Mouse (Mus musculus) liver, embryonic 14.5 days (tissue): ENCODE measurements at regions not wholly inside any gene's neighbourhood (a gene's known extent, or its start where the extent isn't known, plus 50 kb on each side); places are given as distances from the start of the nearest gene placed in this dataset.

Experiments
- ATAC-seq: fragments of 200-750 bp; cut with Nextera tagmentation; 2 replicates; pipeline ENCODE4 v1.8.0; 2017; ENCODE audit warnings: moderate number of reproducible peaks, mild to moderate bottlenecking, moderate library complexity; ENCODE audit not compliant: insufficient read depth
- DNase-seq, 3 experiments: peaks; one replicate each; pipeline ENCODE4 v3.0.0-alpha.2; 2012 to 2013; ENCODE audit warnings: low read depth in 3 of 3, low spot score in 3 of 3
- H3K27ac ChIP-seq: fragments of 300-500 bp; sonication (generic); 2 replicates; pipeline ENCODE4 v1.5.1; 2014; ENCODE audit warnings: moderate library complexity, mild to moderate bottlenecking, control low read depth, inconsistent platforms
- H3K27me3 ChIP-seq: fragments of 300-500 bp; sonication (generic); 2 replicates; pipeline ENCODE4 v1.6.1; 2014; ENCODE audit warnings: mild to moderate bottlenecking, low read length, moderate library complexity; ENCODE audit not compliant: control insufficient read depth, insufficient read depth
- H3K36me3 ChIP-seq: fragments of 300-500 bp; sonication (generic); replicated peaks from 2 replicates; pipeline ENCODE4 v1.6.1; 2014; ENCODE audit warnings: low read depth; ENCODE audit not compliant: control insufficient read depth, insufficient read depth
- H3K4me1 ChIP-seq, 2 experiments: fragments of 200-500 bp in 1 of 2; fragments of 300-500 bp in 1 of 2; sonication (generic) in 1 of 2; replicated peaks; 2 replicates each; pipeline ENCODE4 v1.6.1; 2012 to 2014; ENCODE audit warnings: antibody characterized with exemption in 1 of 2, inconsistent platforms in 1 of 2, low read length in 1 of 2; ENCODE audit not compliant: control insufficient read depth in 2 of 2, insufficient read depth in 2 of 2
- H3K4me2 ChIP-seq: fragments of 300-500 bp; sonication (generic); 2 replicates; pipeline ENCODE4 v1.6.1; 2014; ENCODE audit warnings: low read depth, mild to moderate bottlenecking, control low read depth, moderate library complexity
- H3K4me3 ChIP-seq, 2 experiments: fragments of 200-500 bp in 1 of 2; fragments of 300-500 bp in 1 of 2; sonication (generic) in 1 of 2; 2 replicates each; pipeline ENCODE4 v1.5.1; 2012 to 2014; ENCODE audit warnings: low read depth in 2 of 2, low read length in 2 of 2, mild to moderate bottlenecking in 2 of 2, control low read depth in 1 of 2, inconsistent platforms in 1 of 2, moderate library complexity in 1 of 2; ENCODE audit not compliant: insufficient read depth in 1 of 2
- H3K9ac ChIP-seq: fragments of 300-500 bp; sonication (generic); replicated peaks from 2 replicates; pipeline ENCODE4 v1.6.1; 2014; ENCODE audit warnings: mild to moderate bottlenecking, control low read depth, moderate library complexity
- H3K9me3 ChIP-seq: fragments of 300-500 bp; sonication (generic); 2 replicates; pipeline ENCODE4 v1.6.1; 2016; ENCODE audit warnings: low read length, mixed read lengths; ENCODE audit not compliant: control insufficient read depth
- CTCF ChIP-seq: IDR thresholded peaks from 2 replicates; pipeline ENCODE4 v1.5.1; 2016; ENCODE audit warnings: antibody characterized with exemption, low read depth, control low read depth
- EP300 ChIP-seq: IDR thresholded peaks from 2 replicates; pipeline ENCODE4 v1.6.1; 2016; ENCODE audit warnings: antibody characterized with exemption, low read depth
- WGBS: fragments of 180-500 bp; shearing (Covaris S2); extraction: QIAGEN DNeasy Blood & Tissue Kit; methylation state at CpG from one replicate; pipeline ENCODE4 v1.1.7; 2014; ENCODE audit not compliant: insufficient replicate concordance; 5-methylcytosine and 5-hydroxymethylcytosine counted together

GRCm38 (mm10) chr3:81482742-81483141, 446.5 kb downstream of the Pdgfc start:
- WGBS = 52% methylated on average over 2 of the region's 2 CpGs
- ATAC-seq (no peak), DNase-seq (no peak)
- Histone ChIP-seq H3K36me3 (no peaks in the 10 kb centered on the region), H3K4me1 (no peaks in the 10 kb centered on the region), H3K9me3 (no peaks in the 10 kb centered on the region), H3K4me2 (no peak overlapping the region), H3K9ac (no peak overlapping the region), H3K27me3 (no peaks in the 10 kb centered on the region), H3K27ac (no peak overlapping the region), H3K4me3 (no peak overlapping the region)
- TF ChIP-seq CTCF = no peak

- Histone ChIP-seq H3K36me3 (no peaks in the 10 kb centered on the region), H3K4me3 (no peak overlapping the region), H3K4me1 (no peaks in the 10 kb centered on the region), H3K27ac (no peak overlapping the region), H3K4me2 (no peak overlapping the region), H3K27me3 (no peaks in the 10 kb centered on the region), H3K9me3 (no peaks in the 10 kb centered on the region), H3K9ac (no peak overlapping the region)
- WGBS = 33% methylated on average over 2 of the region's 2 CpGs
- TF ChIP-seq CTCF (no peak), EP300 (no peak)
- ATAC-seq (no peak), DNase-seq (no peak)
Measured at GRCm38 (mm10) chr3:81483363-81483762, 447.1 kb downstream of the Pdgfc start.

GRCm38 (mm10) chr3:81505316-81505715, 427.1 kb upstream of the Ctso start:
- DNase-seq = no peak
- Histone ChIP-seq H3K4me1 (no peaks in the 10 kb centered on the region), H3K36me3 (no peaks in the 10 kb centered on the region), H3K4me2 (no peak overlapping the region), H3K27me3 (no peaks in the 10 kb centered on the region), H3K9me3 (no peaks in the 10 kb centered on the region), H3K27ac (no peak overlapping the region), H3K9ac (no peak overlapping the region), H3K4me3 (no peak overlapping the region)
- no peak for ATAC-seq
- no peak for TF ChIP-seq EP300
- no peak for TF ChIP-seq CTCF
- 50% methylated on average over 1 of the region's 1 CpGs for WGBS

DNA sequence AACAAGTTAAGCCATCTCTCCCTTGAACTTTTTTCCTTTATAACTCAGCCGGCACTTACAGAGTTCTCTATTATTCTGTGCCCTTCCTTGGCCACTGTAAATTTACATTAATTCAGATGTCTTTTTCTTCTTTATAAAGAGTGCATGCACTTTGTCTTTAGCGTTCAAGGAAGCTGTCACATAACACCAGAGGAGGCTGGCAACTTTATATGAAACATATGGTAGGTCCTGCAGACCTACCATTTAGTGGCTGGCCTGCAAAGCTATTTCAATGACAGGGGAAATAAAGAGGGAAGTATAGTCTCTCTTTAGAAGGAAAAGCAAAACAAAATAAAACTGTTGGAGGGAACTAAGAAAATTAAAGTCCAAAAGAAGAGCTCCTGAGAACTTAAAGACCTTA, 423.8 kb upstream of the Ctso start:
- no peak overlapping the region for H3K27ac ChIP-seq
- no peaks in the 10 kb centered on the region for H3K36me3 ChIP-seq
- H3K9me3 ChIP-seq = no peaks in the 10 kb centered on the region
- H3K4me1 ChIP-seq = no peaks in the 10 kb centered on the region
- H3K4me3 ChIP-seq = no peak overlapping the region
- no peak overlapping the region for H3K9ac ChIP-seq
- H3K27me3 ChIP-seq = no peaks in the 10 kb centered on the region
- H3K4me2 ChIP-seq = no peak overlapping the region
- no peak for TF ChIP-seq CTCF
- no peak for TF ChIP-seq EP300
- ATAC-seq (no peak), DNase-seq (no peak)
- WGBS = 52% methylated on average over 2 of the region's 2 CpGs

- Histone ChIP-seq H3K4me3 (no peak overlapping the region), H3K4me2 (no peak overlapping the region), H3K9me3 (no peaks in the 10 kb centered on the region), H3K4me1 (no peaks in the 10 kb centered on the region), H3K36me3 (no peaks in the 10 kb centered on the region), H3K27ac (no peak overlapping the region), H3K9ac (no peak overlapping the region), H3K27me3 (no peaks in the 10 kb centered on the region)
- no peak for DNase-seq
- 64% methylated on average over 4 of the region's 4 CpGs for WGBS
- TF ChIP-seq CTCF = no peak
- no peak for TF ChIP-seq EP300
- ATAC-seq = no peak
Measured at GRCm38 (mm10) chr3:81521804-81522203, 410.6 kb upstream of the Ctso start.

GRCm38 (mm10) chr3:81530872-81531271, 401.5 kb upstream of the Ctso start:
- DNase-seq (no peak), ATAC-seq (no peak)
- Histone ChIP-seq H3K27me3 (no peaks in the 10 kb centered on the region), H3K4me3 (no peak overlapping the region), H3K4me1 (no peaks in the 10 kb centered on the region), H3K9me3 (no peaks in the 10 kb centered on the region), H3K27ac (no peak overlapping the region), H3K36me3 (no peaks in the 10 kb centered on the region), H3K4me2 (no peak overlapping the region), H3K9ac (no peak overlapping the region)
- WGBS = 67% methylated on average over 1 of the region's 1 CpGs
- TF ChIP-seq EP300 = no peak
- TF ChIP-seq CTCF = no peak
